Mouse (Mus musculus): ENCODE data around the gene A830031A19Rik.

GRCm38 (mm10) chr11:24061819-24062218 is 13.0 kb downstream of the A830031A19Rik start:
- TF ChIP-seq CTCF (conservative IDR thresholded peaks at IDR 0.05; ENCODE audit: low read length) (no peak), NANOG (IDR thresholded peaks at IDR 0.05; ENCODE audit: borderline replicate concordance, low read length) (no peak)
